Mouse (Mus musculus) cortical plate, adult 2 months (tissue): ENCODE results near the gene Chfr. TPM values are rescaled to one million over a fixed set of nuclear protein-coding genes. Genes with fewer than 3 reads are reported as not detected.

Experiments
- H3K27ac ChIP-seq: fragments of 200-500 bp; 2 replicates; pipeline ENCODE4 v1.5.1; 2012; ENCODE audit warnings: low read length, control low read depth, inconsistent platforms; ENCODE audit not compliant: insufficient read depth
- H3K4me1 ChIP-seq: fragments of 200-500 bp; 2 replicates; pipeline ENCODE4 v1.6.1; 2011; ENCODE audit warnings: low read length; ENCODE audit not compliant: control insufficient read depth, insufficient read depth
- H3K4me3 ChIP-seq: fragments of 200-500 bp; 2 replicates; pipeline ENCODE4 v1.5.1; 2011; ENCODE audit warnings: mild to moderate bottlenecking, low read length, control low read depth; ENCODE audit not compliant: insufficient read depth
- CTCF ChIP-seq: fragments of 200-500 bp; IDR thresholded peaks from 2 replicates; pipeline ENCODE4 v1.5.1; 2011; ENCODE audit warnings: mild to moderate bottlenecking, control low read depth, low read length; ENCODE audit not compliant: insufficient read depth; ENCODE audit errors: extremely low read depth
- POLR2A ChIP-seq: fragments of 200-500 bp; IDR thresholded peaks from 2 replicates; pipeline ENCODE4 v1.6.1; 2011; ENCODE audit warnings: mild to moderate bottlenecking, low read length, control low read depth; ENCODE audit not compliant: insufficient read depth; ENCODE audit errors: extremely low read depth
- polyA plus RNA-seq: library from polyadenylated mRNA; depleted of rRNA; stranded (reverse); fragments of >200 nt; gene quantifications from 2 replicates; pipeline ENCODE4 v1.2.3, GENCODE M21; 2012; rRNA removed

Chfr gene
- 76.7 and 93.4 TPM in 2 replicates for polyA plus RNA-seq

DNA sequence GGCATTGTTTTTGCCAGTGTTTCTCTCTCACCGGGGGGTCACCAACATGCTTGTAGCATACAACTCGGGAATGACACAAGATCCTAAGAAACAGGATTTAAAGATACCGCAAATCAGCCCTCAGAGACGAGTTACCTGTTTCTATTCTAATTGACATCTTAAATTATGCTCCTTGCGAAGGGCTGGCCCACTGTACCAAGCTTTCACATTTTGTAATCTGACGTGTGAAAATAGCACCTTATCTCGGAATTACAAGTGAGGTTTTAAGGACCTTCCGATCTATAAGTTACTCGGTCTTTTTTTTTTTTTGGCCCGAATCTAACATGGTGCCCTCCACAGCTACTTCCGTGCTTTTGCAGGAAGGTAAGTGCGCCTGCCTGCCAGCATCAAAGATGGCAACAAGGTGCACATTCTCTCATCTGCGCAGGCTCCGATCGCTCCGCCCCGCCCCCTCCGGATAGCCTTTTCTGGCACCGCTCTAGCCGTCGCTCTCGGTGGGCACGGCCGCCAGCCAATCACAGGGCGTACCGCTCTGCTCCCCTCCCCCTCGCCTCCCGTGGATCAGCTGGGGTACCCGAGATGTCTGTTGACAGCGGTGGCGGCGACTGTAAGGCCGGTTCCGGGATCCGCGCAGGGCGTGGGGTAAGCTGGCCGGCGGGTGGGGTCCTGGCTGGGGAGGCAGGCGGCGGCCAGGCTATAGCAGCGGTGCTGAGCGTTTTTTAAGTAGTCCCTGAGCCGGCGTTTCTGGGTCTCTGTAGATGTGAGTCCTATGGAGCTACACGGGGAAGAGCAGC is at the start of gene Chfr:
Gene Chfr (plus strand): TSS at position 550 of the 794 bp plus-strand sequence.
- Histone ChIP-seq H3K27ac (no peak within 1 kb of the TSS), H3K4me3 (peak within 1 kb of the TSS; percentile 94), H3K4me1 (peaks cover 3% of the 10 kb centered on the region; the same call in 1 of the 2 replicates)
- TF ChIP-seq POLR2A (peak; percentile 78; the same call in 1 of the 2 replicates), CTCF (no peak)

DNA sequence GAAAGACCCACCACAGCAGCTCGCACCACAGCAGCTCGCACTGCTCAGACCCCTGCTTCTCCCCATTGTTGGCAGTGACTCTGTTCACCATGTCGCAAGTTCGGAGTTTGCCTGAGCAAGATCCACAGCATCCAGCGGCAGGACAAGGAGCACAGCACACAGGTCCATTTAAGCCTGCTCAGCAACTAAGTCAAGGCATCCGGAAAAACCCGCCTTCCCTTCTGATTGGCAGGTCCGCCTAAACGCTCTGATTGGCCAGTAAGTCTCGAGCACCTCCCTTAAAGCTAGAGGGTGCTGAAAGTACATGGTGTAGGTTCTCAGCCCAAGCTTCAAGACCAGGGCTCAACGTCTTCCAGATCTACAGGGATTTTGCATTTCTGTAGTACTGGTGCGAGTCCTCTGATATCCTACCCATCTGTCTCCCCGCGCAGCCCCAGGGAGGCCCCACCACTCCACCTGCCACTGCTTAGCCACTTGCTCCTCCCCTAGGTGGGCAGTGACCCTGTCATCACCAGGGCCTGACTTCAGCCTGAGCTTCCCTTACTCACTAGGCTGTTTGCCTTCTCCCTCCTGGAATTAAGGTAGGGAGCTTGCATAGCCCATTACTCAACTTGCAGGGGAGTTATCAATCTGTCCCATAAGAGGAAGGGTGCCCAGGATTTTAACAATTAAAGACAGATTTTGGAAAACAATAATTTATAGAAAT is 49.3 kb upstream of the Chfr start:
- no peak overlapping the region for H3K4me3 ChIP-seq
- no peak for TF ChIP-seq POLR2A
- no peak for TF ChIP-seq CTCF
- no peaks in the 10 kb centered on the region for H3K4me1 ChIP-seq
- H3K27ac ChIP-seq: no peak overlapping the region

DNA sequence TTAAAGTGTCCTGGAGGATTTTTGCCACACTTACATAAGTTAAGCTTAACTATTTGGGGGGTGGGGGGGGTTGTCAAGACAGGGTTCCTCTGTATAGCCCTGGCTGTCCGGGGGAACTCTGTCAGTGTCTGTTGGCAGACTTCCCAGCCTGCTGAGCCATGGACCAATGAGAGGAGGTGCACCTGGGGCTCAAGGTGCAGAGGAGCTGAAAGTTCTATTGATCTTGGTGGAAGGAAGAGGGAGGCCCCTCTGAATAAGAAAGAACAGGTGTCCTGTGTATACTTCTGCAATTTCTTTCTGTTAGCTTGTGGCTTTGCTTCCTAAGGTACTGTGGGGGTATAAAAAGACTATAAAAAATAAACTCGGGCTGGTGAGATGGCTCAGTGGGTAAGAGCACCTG is 44.1 kb upstream of the Chfr start:
- H3K27ac ChIP-seq: no peak overlapping the region
- TF ChIP-seq POLR2A (no peak), CTCF (no peak)

DNA sequence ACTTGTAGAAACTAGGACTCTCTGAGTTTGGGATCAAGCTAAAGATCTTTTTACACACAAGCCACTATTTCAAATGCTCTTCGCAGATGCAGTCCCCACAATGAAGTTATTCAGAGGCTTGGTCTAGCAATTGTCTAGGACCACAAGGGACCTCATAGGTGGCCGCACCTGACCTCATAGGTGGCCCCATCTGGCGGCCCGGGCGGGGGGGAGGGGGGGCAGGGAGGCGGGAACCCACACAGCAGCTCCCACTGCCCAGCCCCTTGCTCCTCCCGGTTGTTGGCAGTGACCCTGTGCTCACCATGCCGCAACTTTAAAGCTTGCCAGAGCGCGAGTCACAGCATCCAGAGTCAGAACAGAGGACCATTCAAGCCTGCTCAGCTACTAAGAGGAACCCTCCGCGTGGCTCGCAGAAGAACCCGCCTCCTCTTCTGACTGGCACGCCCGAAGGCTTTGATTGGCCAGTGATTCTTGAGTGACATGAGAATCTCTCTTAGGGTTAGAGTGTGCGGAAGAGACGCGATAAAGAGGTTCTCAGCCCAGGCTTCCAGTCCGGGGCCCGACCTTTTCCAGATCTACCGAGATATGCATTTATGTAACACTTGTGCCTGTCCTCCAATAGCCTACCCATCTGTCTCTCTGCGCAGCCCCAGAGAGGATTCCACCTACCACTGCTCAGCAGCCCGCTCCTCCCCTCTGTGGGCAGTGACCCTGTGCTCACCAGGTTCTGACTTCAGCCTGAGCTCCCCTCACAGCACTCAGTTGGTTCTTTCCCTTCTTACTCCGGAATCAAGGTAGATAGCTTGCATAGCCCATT is 41.4 kb upstream of the Chfr start, which contains the start of gene Gm35315:
Gene Gm35315 (minus strand): TSS at position 391 of the 817 bp plus-strand sequence.
- TF ChIP-seq CTCF (no peak), POLR2A (peak; percentile 48; the same call in 1 of the 2 replicates)
- peak within 1 kb of the TSS; percentile 49; the same call in 1 of the 2 replicates for H3K27ac ChIP-seq
- no peaks in the 10 kb centered on the region for H3K4me1 ChIP-seq
- peak within 1 kb of the TSS; percentile 41 for H3K4me3 ChIP-seq

More for the DNA sequence above, 44.1 kb upstream of the Chfr start:
- Histone ChIP-seq H3K4me3 (no peak overlapping the region), H3K4me1 (no peaks in the 10 kb centered on the region)

DNA sequence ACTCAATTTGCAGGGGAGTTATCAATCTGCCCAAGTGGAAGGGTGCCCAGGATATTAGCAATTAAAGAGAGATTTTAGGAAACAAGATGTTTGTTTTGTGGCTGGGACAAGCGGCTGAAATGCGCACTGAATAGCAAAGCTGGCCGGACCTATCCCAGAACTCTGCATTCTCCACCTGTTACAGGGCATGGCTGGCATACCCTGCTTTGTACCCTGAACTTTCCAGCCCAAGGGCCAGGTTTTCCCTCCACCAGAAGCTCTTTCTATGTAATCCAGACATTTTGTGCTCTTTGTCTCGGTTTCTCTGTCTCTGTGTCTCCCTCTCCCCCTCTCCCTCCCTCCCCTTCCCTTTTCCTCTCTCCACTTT is 40.8 kb upstream of the Chfr start:
- Histone ChIP-seq H3K27ac (peak overlapping the region; percentile 49; the same call in 1 of the 2 replicates), H3K4me3 (peak overlapping the region; percentile 41), H3K4me1 (no peaks in the 10 kb centered on the region)
- TF ChIP-seq POLR2A: no peak
- TF ChIP-seq CTCF: no peak

DNA sequence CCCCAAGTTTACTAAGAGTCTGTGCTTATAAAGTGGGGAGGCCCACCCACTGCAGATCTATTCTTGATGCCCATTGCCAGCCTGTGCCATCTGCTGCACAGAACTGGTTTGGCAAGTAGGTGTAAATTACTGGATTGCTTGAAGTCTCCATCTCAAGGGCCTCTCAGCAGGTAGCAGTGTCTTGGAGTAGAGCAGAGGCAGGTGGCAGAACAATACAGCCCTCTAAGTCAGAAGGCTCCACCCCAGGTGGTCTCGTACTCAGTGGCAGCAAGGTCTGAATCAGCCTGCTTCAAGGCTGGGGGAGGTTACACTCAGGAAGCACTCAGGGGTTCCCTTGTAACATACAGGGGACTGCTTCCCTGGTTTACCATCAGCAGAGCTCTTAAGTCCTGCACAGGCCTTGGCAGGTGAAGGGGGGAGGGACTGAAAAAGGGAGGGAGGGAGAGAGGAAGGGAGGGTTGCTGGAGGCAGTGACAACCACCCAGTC is 36.6 kb upstream of the Chfr start:
- H3K4me3 ChIP-seq: no peak overlapping the region
- H3K4me1 ChIP-seq: no peaks in the 10 kb centered on the region
- TF ChIP-seq CTCF (no peak), POLR2A (no peak)
- no peak overlapping the region for H3K27ac ChIP-seq

DNA sequence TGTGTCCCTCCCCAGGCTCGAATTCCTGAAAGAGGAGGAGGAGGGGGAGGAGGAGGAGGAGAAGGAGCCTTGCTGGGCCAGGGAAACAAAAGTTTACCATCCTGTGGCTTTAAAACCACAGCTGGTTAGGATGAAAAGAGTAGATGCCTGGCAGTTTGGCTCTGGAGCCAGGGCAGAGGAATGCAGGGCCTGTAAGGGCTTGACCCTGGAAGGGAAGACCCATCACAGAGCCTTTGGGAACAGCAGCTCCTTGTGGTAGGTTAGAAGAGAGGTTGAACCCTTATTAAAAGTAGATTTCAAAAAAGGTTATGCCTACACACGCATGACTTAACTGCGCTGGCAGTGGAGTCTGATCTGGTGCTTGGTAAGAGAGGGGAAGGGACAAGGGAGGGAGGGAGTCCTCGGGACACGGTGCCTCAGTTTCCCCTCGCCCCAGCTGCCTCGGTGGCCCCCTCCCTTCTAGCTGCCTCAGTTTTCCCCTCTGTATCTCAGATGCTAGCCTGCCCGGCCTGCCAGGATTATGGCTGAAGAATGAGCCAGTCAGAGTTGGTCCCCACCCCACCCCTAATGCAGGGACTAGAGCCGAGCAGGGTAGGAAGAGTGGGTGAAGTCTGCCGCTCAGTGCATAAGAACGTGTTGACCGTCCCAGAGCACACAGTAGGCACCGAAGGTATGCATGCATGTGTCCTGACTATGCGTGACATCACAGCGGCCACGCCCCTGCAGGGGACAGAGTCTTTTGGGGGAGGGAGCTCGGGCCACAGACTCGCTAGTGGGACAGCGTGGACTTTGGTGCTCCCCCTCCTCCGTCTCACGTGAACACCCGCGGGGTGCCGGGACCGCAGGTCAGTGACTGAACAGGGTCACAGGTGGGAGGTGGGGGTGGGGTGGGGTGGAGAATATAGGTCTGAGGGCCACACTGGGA is 35.7 kb upstream of the Chfr start, which contains the start of gene Plcxd1:
Gene Plcxd1 (plus strand): TSS at position 314 of the 925 bp plus-strand sequence.
- no peak for TF ChIP-seq POLR2A
- no peak for TF ChIP-seq CTCF
- H3K4me3 ChIP-seq: peak within 1 kb of the TSS; percentile 57
- peak within 1 kb of the TSS; percentile 49; the same call in 1 of the 2 replicates for H3K27ac ChIP-seq
- no peaks in the 10 kb centered on the region for H3K4me1 ChIP-seq
